In genomic region chr8:128155604-128156003, GRCm38 (mm10) we compare ENCODE assay signal across 26 mouse cellular contexts.
DNase-seq lines count a peak whose midpoint lies in the region; ATAC-seq and TF ChIP-seq lines count a peak whose summit lies in the region.
"Had no signal": no experiment of that assay in that cellular context is flagged by ENCODE, and none has a peak within 500 bp of the region (broad histone marks: within the 10 kb centered on the region; RNA-seq: fewer than 3 reads in every experiment).

No protein-coding gene starts in this region.

- no peak for TF ChIP-seq POLR2A in heart, adult 2 months (IDR thresholded peaks at IDR 0.05; ENCODE audit: insufficient read depth, low read depth, low read length)
- no peak for TF ChIP-seq POLR2A in CH12.LX (IDR thresholded peaks at IDR 0.05; ENCODE audit: low read depth, low read length)

- intact Hi-C loops in heart, adult 2 months (cut with DNase I) = no loop called here
- intact Hi-C loops in heart, postnatal 36 days (cut with DNase I) = no loop called here

- H3K9me3 ChIP-seq in heart, embryonic 11.5 days (replicated peaks; ENCODE audit: control insufficient read depth, low read length) = no peaks in the 10 kb centered on the region
- no peaks in the 10 kb centered on the region for H3K9me3 ChIP-seq in heart, embryonic 14.5 days (ENCODE audit: control insufficient read depth, low read length)
- no peaks in the 10 kb centered on the region for H3K9me3 ChIP-seq in CH12.LX (replicated peaks; ENCODE audit: low read length)
- H3K9me3 ChIP-seq: forebrain, embryonic 10.5 days; forebrain, embryonic 13.5 days; hindbrain, embryonic 10.5 days; hindbrain, embryonic 13.5 days; intestine, embryonic 15.5 days had no signal

- no peak for TF ChIP-seq EP300 in heart, adult 2 months (IDR thresholded peaks at IDR 0.05; ENCODE audit: insufficient read depth, low read depth, low read length)
- TF ChIP-seq EP300 in CH12.LX (IDR thresholded peaks at IDR 0.05; ENCODE audit: low read length) = no peak

- H3K79me2 ChIP-seq in heart, adult 2 months (replicated peaks; ENCODE audit: control insufficient read depth, insufficient read depth, low read length) = no peaks in the 10 kb centered on the region
- no peaks in the 10 kb centered on the region for H3K79me2 ChIP-seq in CH12.LX (replicated peaks; ENCODE audit: control insufficient read depth, extremely low read depth, insufficient read depth, poor library complexity, severe bottlenecking)

- H3K9ac ChIP-seq in heart, embryonic 11.5 days (ENCODE audit: low read depth, low read length) = no peak overlapping the region
- no peak overlapping the region for H3K9ac ChIP-seq in heart, adult 2 months (ENCODE audit: low read depth, low read length)
- no peak overlapping the region for H3K9ac ChIP-seq in heart, embryonic 14.5 days (ENCODE audit: low read length)
- H3K9ac ChIP-seq in CH12.LX (ENCODE audit: insufficient read depth, low read depth) = no peak overlapping the region
- H3K9ac ChIP-seq: forebrain, embryonic 13.5 days; hindbrain, embryonic 13.5 days; intestine, embryonic 15.5 days had no signal

- H3K4me1 ChIP-seq in heart, embryonic 11.5 days (ENCODE audit: control insufficient read depth, insufficient read depth, low read length) = peaks cover 16% of the 10 kb centered on the region; the same call in 1 of the 2 replicates
- peaks cover 2% of the 10 kb centered on the region; the same call in 1 of the 2 replicates for H3K4me1 ChIP-seq in heart, adult 2 months (ENCODE audit: control insufficient read depth, insufficient read depth, low read length)
- peaks cover 3 to 10% of the 10 kb centered on the region in 2 experiments; a peak in 3 of 4 replicates for H3K4me1 ChIP-seq in heart, embryonic 14.5 days (ENCODE audit: control insufficient read depth in 2 of 2, insufficient read depth in 2 of 2, low read length in 2 of 2)
- no peaks in the 10 kb centered on the region for H3K4me1 ChIP-seq in CH12.LX (ENCODE audit: control insufficient read depth in 1 of 2, insufficient read depth in 2 of 2)
- H3K4me1 ChIP-seq: hindbrain, embryonic 13.5 days; intestine, embryonic 15.5 days had no signal

- no peak for TF ChIP-seq CTCF in heart, adult 2 months (IDR thresholded peaks at IDR 0.05)
- no peak for TF ChIP-seq CTCF in CH12.LX (conservative IDR thresholded peaks at IDR 0.05 in 1 of 2, IDR thresholded peaks at IDR 0.05 in 1 of 2; ENCODE audit: low read depth in 2 of 2, low read length in 2 of 2)

- dilution Hi-C loops in CH12.LX (cut with MboI; ENCODE audit: extremely low pct_ligation_motif_present, extremely low pct_unique_long_range_greater_than_20kb, low sequenced_read_pairs) = no loop called here

- no peak overlapping the region for H3K4me3 ChIP-seq in heart, embryonic 11.5 days (ENCODE audit: low read depth, low read length)
- H3K4me3 ChIP-seq in heart, adult 2 months = no peak overlapping the region
- H3K4me3 ChIP-seq in heart, embryonic 14.5 days (ENCODE audit: control insufficient read depth in 1 of 2, insufficient read depth in 1 of 2, low read depth in 1 of 2, low read length in 2 of 2) = no peak overlapping the region
- no peak overlapping the region for H3K4me3 ChIP-seq in CH12.LX (replicated peaks in 1 of 3; ENCODE audit: low read depth in 2 of 3, low read length in 2 of 3, poor library complexity in 1 of 3)
- H3K4me3 ChIP-seq: forebrain, embryonic 10.5 days; forebrain, embryonic 13.5 days; hindbrain, embryonic 10.5 days; hindbrain, embryonic 13.5 days; intestine, embryonic 15.5 days had no signal

- in situ Hi-C loops in CH12.LX (cut with MboI; ENCODE audit: low pct_ligation_motif_present, low pct_unique_long_range_greater_than_20kb, low sequenced_read_pairs) = no loop called here

- no peak overlapping the region for H3K4me2 ChIP-seq in heart, embryonic 11.5 days
- no peak overlapping the region for H3K4me2 ChIP-seq in heart, embryonic 14.5 days (ENCODE audit: low read length)
- no peak overlapping the region for H3K4me2 ChIP-seq in CH12.LX (ENCODE audit: insufficient read depth, low read depth, poor library complexity, severe bottlenecking)
- H3K4me2 ChIP-seq: forebrain, embryonic 13.5 days; hindbrain, embryonic 13.5 days; intestine, embryonic 15.5 days had no signal

- H3K27ac ChIP-seq in heart, embryonic 11.5 days (ENCODE audit: low read depth, low read length) = 0 out of 2 replicates have a peak overlapping the region, but pooled peaks have one; percentile 16
- H3K27ac ChIP-seq in heart, adult 2 months = no peak overlapping the region
- peak overlapping the region; percentile 55 to 60; a peak in 1 of 4 replicates for H3K27ac ChIP-seq in heart, embryonic 14.5 days (replicated peaks in 1 of 2; ENCODE audit: control insufficient read depth in 1 of 2, insufficient read depth in 1 of 2, low read depth in 2 of 2, low read length in 2 of 2)
- H3K27ac ChIP-seq in CH12.LX (ENCODE audit: insufficient read depth, low read depth) = no peak overlapping the region
- H3K27ac ChIP-seq: forebrain, embryonic 10.5 days; forebrain, embryonic 13.5 days; hindbrain, embryonic 10.5 days; intestine, embryonic 15.5 days had no signal

- no peaks in the 10 kb centered on the region for H3K36me3 ChIP-seq in heart, embryonic 11.5 days (ENCODE audit: control insufficient read depth, insufficient read depth, low read length)
- no peaks in the 10 kb centered on the region for H3K36me3 ChIP-seq in heart, adult 2 months (ENCODE audit: control insufficient read depth, insufficient read depth, low read length)
- no peaks in the 10 kb centered on the region for H3K36me3 ChIP-seq in heart, embryonic 14.5 days (ENCODE audit: control insufficient read depth, insufficient read depth, low read length)
- H3K36me3 ChIP-seq in CH12.LX (replicated peaks in 1 of 2; ENCODE audit: control insufficient read depth in 1 of 2, insufficient read depth in 1 of 2, low read length in 1 of 2) = no peaks in the 10 kb centered on the region
- H3K36me3 ChIP-seq: forebrain, embryonic 10.5 days; hindbrain, embryonic 10.5 days; hindbrain, embryonic 13.5 days; intestine, embryonic 15.5 days had no signal

- ATAC-seq in heart, embryonic 11.5 days (replicated peaks; ENCODE audit: insufficient number of reproducible peaks, low FRiP score, low TSS enrichment) = no peak
- ATAC-seq in heart, embryonic 14.5 days (ENCODE audit: insufficient number of reproducible peaks, insufficient read depth, low FRiP score, low read depth) = no peak
- ATAC-seq: forebrain, embryonic 13.5 days; forebrain, embryonic 16.5 days; hindbrain, embryonic 16.5 days; intestine, embryonic 15.5 days; Patski had no signal

- no peak for DNase-seq in heart, adult 2 months
- DNase-seq in heart, postnatal 36 days = no peak
- no peak for DNase-seq in CH12.LX (ENCODE audit: extremely low read depth)
- peak; percentile 18 for DNase-seq in MN1 (ENCODE audit: low spot score)
- DNase-seq in kidney, postnatal 4 days = no peak
- DNase-seq: adrenal gland, postnatal 10 days; adrenal gland, postnatal 36 days; B cell, adult 2 months; cerebellum, adult 18-20 months; cerebellum, adult 9-10 months; cerebellum, postnatal 14 days; gastrocnemius, postnatal 10 days; gastrocnemius, postnatal 36 days; heart, postnatal 10 days; kidney, adult 11 months; kidney, adult 8-10 months had no signal

- no peak for TF ChIP-seq RAD21 in CH12.LX (IDR thresholded peaks at IDR 0.05; ENCODE audit: low read depth, low read length)

- H3K27me3 ChIP-seq in heart, embryonic 11.5 days (ENCODE audit: control insufficient read depth, insufficient read depth, low read length) = no peaks in the 10 kb centered on the region
- no peaks in the 10 kb centered on the region for H3K27me3 ChIP-seq in heart, adult 2 months (ENCODE audit: control insufficient read depth, insufficient read depth, low read length)
- no peaks in the 10 kb centered on the region for H3K27me3 ChIP-seq in heart, embryonic 14.5 days (ENCODE audit: control insufficient read depth, insufficient read depth, low read length)
- no peaks in the 10 kb centered on the region for H3K27me3 ChIP-seq in CH12.LX (replicated peaks)
- H3K27me3 ChIP-seq: hindbrain, embryonic 13.5 days; intestine, embryonic 15.5 days; Patski had no signal

TF ChIP-seq in CH12.LX, 34 proteins besides CTCF, POLR2A, EP300 and RAD21:
- TF ChIP-seq ETS1 (conservative IDR thresholded peaks at IDR 0.05; ENCODE audit: low read depth, low read length) (no peak), MAFK (IDR thresholded peaks at IDR 0.05; ENCODE audit: insufficient replicate concordance, low read length) (peak; percentile 87)

Comparison
In these comparisons a context has a peak if more than half of its experiments do, and no peak if none do; other contexts are left out.
1. H3K27ac ChIP-seq: peak in heart, embryonic 11.5 days (single experiment) and heart, embryonic 14.5 days (2 of 2); none in heart, adult 2 months (single experiment) and CH12.LX (single experiment).